Mouse (Mus musculus): ENCODE data around the gene Rffl.

- TF ChIP-seq CTCF (IDR thresholded peaks at IDR 0.05; ENCODE audit: borderline replicate concordance, insufficient read depth, low read depth, low read length) = no peak
- TF ChIP-seq POLR2A (IDR thresholded peaks at IDR 0.05; ENCODE audit: borderline replicate concordance, insufficient read depth, low read length) = no peak
Measured at GRCm38 (mm10) chr11:82780134-82780533, 90.9 kb downstream of the Rffl start.

Data from cerebellum, adult 2 months (tissue).